Mouse (Mus musculus) forelimb bud, embryonic 11.5 days (tissue): Measurements from ENCODE around the gene Cnot8.

ENCODE experiments used
- DNase-seq: peaks from one replicate; pipeline ENCODE4 v3.0.0-alpha.2; 2012; ENCODE audit warnings: low read depth, low spot score

Cnot8 gene

GRCm38 (mm10) chr11:58165072-58165471, 61.1 kb downstream of the Cnot8 start:
- no peak for DNase-seq

- DNase-seq = no peak
These were observed 63.8 kb downstream of the Cnot8 start for GRCm38 (mm10) chr11:58167822-58168166.
